Mouse (Mus musculus) Patski (cell line): ENCODE results near the gene Pigp. TPM values are rescaled to one million over a fixed set of nuclear protein-coding genes. Genes with fewer than 3 reads are reported as not detected.
"Not testable (repeated sequence)": the region's sequence is repeated elsewhere in the genome, so short reads cannot be mapped to it uniquely, and the experiment has no call there.

Source experiments
- ATAC-seq: fragments of 100-300 bp; one replicate; pipeline ENCODE4 v1.8.0; 2021
- CTCF ChIA-PET: fragments of 350-600 bp; sonication (Branson Sonifier 250); formaldehyde crosslinking; loops from one replicate; lab custom pipeline; 2022; ENCODE audit warnings: inconsistent platforms; lab: Charles Lee
- POLR2A ChIA-PET: fragments of 350-600 bp; sonication (Branson Sonifier 250); formaldehyde crosslinking; loops from one replicate; lab custom pipeline; 2022; ENCODE audit warnings: antibody characterized with exemption, inconsistent platforms; lab: Charles Lee
- DNase-seq: peaks from one replicate; pipeline ENCODE4 v3.0.0-alpha.2; 2011; ENCODE audit warnings: low read depth, low spot score
- H3K27me3 ChIP-seq: fragments of 371-371 bp; one replicate; pipeline ENCODE4 v1.5.1; 2021
- CTCF ChIP-seq: fragments of 100-300 bp; IDR thresholded peaks from one replicate; pipeline ENCODE4 v1.5.1; 2021
- in situ Hi-C: fragments of 300-500 bp; cut with MboI; formaldehyde crosslinking; loops from 3 replicates; pipeline ENCODE4 v1.11.1; 2018; ENCODE audit warnings: low pct_unique_long_range_greater_than_20kb, mixed read lengths
- polyA plus RNA-seq: library from polyadenylated mRNA; unstranded; gene quantifications from one replicate; pipeline ENCODE4 v1.2.3, GENCODE M21; 2021

The Pigp gene
- polyA plus RNA-seq, 1 experiment from 2014 or later, result 88.2 TPM

GRCm38 (mm10) chr16:94360578-94361350, 10.9 kb downstream of the Pigp start:
- no peak for TF ChIP-seq CTCF
- DNase-seq (no peak), ATAC-seq (no peak)
- no peaks in the 10 kb centered on the region for H3K27me3 ChIP-seq
- in situ Hi-C loops, result no loop called here
- POLR2A ChIA-PET, result no interaction called here
- CTCF ChIA-PET, result interaction anchor here (0.9 kb wide), 1 partner anchor 10 kb away, joined by 3 read pairs; no protein-coding TSS in a partner anchor

DNA sequence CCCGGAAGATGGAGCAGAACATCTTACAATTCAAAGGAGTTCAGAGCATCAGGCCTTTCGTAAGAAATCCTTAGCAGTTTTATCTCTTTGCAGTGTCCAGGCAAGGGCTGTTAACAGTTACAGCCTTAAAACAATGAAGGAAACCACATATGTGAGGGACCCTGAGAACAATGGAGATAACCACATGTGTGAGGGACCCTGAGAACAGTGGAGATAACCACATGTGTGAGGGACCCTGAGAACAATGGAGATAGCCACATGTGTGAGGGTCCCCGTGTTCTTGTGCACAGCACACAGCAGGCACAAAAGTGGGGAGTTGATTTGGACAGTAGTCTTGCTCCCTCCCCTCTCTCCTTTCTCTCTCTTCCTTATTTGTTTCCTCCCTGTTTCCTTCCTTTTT, 13.6 kb downstream of the Pigp start:
- ATAC-seq, result no peak
- DNase-seq, result no peak
- in situ Hi-C loops, result no loop called here
- ChIA-PET CTCF (no interaction called here), POLR2A (no interaction called here)
- TF ChIP-seq CTCF, result no peak
- no peaks in the 10 kb centered on the region for H3K27me3 ChIP-seq

- DNase-seq (no peak), ATAC-seq (no peak)
- ChIA-PET CTCF (no interaction called here), POLR2A (no interaction called here)
- in situ Hi-C loops, result no loop called here
- no peak for TF ChIP-seq CTCF
- H3K27me3 ChIP-seq, result no peaks in the 10 kb centered on the region
These were observed 14.7 kb downstream of the Pigp start for GRCm38 (mm10) chr16:94356776-94357494.

GRCm38 (mm10) chr16:94356046-94356445, 15.6 kb downstream of the Pigp start:
- POLR2A ChIA-PET, result no interaction called here
- no peaks in the 10 kb centered on the region for H3K27me3 ChIP-seq
- ATAC-seq, result no peak

DNA sequence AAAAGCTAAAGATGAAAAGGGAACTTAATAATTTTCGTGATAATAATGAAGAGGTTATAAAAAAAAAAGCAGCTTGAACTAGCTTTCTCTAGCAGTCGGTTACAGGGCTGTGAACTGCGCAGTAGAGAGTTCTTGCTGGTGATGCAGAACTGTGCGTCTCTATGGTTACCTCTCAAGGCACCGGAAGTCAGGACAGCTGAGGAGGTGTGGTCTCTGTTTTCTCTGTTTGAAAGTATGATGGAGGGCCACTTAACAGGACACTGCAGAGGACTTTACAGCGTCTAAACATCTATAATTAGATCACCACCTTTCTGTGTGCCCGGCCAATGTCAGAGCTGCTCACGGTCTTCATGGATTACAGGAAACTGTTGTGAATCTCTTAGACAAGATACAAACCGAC, 17.2 kb downstream of the Pigp start:
- ATAC-seq (no peak), DNase-seq (no peak)
- CTCF ChIA-PET, result interaction anchor here (0.6 to 1.6 kb wide), 3 partner anchors 11 to 36 kb away, joined by 3 to 5 read pairs (median 3); no protein-coding TSS in a partner anchor
- POLR2A ChIA-PET, result no interaction called here
- H3K27me3 ChIP-seq, result no peaks in the 10 kb centered on the region
- no peak for TF ChIP-seq CTCF
- in situ Hi-C loops, result no loop called here

More at GRCm38 (mm10) chr16:94356046-94356445, 15.6 kb downstream of the Pigp start:
- in situ Hi-C loops, result no loop called here
- no peak for TF ChIP-seq CTCF
- DNase-seq, result no peak
- CTCF ChIA-PET, result no interaction called here

- in situ Hi-C loops, result no loop called here
- H3K27me3 ChIP-seq, result no peaks in the 10 kb centered on the region
- CTCF ChIA-PET, result interaction anchor here (0.8 to 1.6 kb wide), 5 partner anchors 10 to 36 kb away, joined by 3 to 7 read pairs (median 3); partner anchors contain the start of gene Hlcs
- DNase-seq (no peak), ATAC-seq (peak; percentile 21)
- POLR2A ChIA-PET, result interaction anchor here (0.5 to 1.6 kb wide), 4 partner anchors 19 to 316 kb away, joined by 3 to 5 read pairs (median 4); partner anchors contain the start of gene Pigp
- no peak for TF ChIP-seq CTCF
These were observed 21.4 kb downstream of the Pigp start for GRCm38 (mm10) chr16:94350287-94350677.

DNA sequence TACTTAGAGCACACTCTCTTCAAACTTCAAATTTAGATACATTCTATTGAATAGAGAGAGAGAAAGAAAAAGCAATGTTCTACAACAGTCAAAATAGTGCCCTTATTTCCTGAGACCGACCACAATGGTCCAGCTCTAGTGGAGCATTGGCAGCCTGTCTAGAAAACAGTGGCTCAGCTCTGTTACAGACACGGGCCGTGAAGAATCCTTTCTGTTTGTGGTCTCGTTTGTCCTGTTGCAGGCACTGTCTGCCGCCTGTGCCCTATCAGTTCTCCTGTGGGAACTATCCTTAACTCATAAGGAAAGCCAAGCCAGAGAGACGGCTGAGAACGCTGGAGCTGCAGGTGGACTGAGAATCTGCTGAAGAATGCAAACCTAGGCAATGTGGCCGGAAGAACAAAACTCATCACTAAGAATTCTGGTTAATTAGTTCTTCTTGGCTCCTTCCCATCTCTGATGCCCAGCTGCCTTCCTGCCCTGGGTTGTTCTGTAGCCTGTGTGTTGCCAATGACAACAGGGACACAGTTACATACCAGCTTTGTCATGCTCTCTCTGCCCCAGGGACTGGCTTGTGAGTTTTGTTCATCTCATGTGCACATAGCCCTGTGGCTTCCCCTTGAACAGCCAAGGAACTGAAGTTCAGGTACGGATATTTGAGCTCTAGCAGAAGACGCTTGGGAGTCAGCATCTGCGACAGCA, 21.9 kb downstream of the Pigp start:
- ATAC-seq (peak; percentile 78), DNase-seq (no peak)
- no peak for TF ChIP-seq CTCF
- in situ Hi-C loops, result no loop called here
- CTCF ChIA-PET, result interaction anchor here (0.9 to 1.6 kb wide), 3 partner anchors 11 to 35 kb away, joined by 3 to 7 read pairs (median 4); partner anchors contain the start of gene Hlcs
- POLR2A ChIA-PET, result interaction anchor here (0.5 to 1.6 kb wide), 4 partner anchors 19 to 315 kb away, joined by 3 to 5 read pairs (median 4); partner anchors contain the start of gene Pigp
- H3K27me3 ChIP-seq, result no peaks in the 10 kb centered on the region

- ATAC-seq (no peak), DNase-seq (no peak)
- in situ Hi-C loops, result no loop called here
- TF ChIP-seq CTCF, result no peak
- H3K27me3 ChIP-seq, result no peaks in the 10 kb centered on the region
- ChIA-PET CTCF (interaction anchor here (1.5 kb wide), 1 partner anchor 34 kb away, joined by 7 read pairs; the partner anchor contains the start of gene Hlcs), POLR2A (interaction anchor here (0.6 to 1.6 kb wide), 2 partner anchors 23 to 234 kb away, joined by 3 to 5 read pairs; partner anchors contain the start of gene Pigp)
These were observed 22.9 kb downstream of the Pigp start for GRCm38 (mm10) chr16:94348779-94349178.

- ChIA-PET POLR2A (no interaction called here), CTCF (interaction anchor here (0.8 kb wide), 1 partner anchor 409 kb away, joined by 3 read pairs; no protein-coding TSS in a partner anchor)
- in situ Hi-C loops, result no loop called here
- no peak for TF ChIP-seq CTCF
- no peaks in the 10 kb centered on the region for H3K27me3 ChIP-seq
- ATAC-seq (no peak), DNase-seq (no peak)
These were observed 24.4 kb downstream of the Pigp start for GRCm38 (mm10) chr16:94347080-94347731.

DNA sequence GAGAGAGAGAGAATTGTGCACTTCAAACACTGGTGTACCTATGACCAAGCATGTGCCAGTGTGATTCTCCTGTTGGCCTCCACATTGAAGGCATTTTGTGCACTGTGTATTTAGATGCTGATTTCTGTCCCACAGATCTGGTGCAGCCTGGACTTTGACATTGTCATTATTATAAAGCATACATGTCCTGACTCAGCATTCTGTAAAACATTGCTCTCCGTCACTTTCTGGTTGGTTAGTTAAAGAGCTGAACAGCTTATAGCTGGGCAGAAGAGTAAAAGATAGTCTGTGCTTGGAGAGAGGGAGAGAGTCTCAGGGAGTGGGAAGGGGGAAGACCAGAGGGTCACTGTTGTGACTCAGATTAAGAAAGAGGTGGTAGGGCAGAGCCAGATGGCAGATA, 25.9 kb downstream of the Pigp start:
- ChIA-PET POLR2A (no interaction called here), CTCF (interaction anchor here (1.2 to 1.3 kb wide), 2 partner anchors 16 to 27 kb away, joined by 3 read pairs; no protein-coding TSS in a partner anchor)
- in situ Hi-C loops, result no loop called here
- no peaks in the 10 kb centered on the region for H3K27me3 ChIP-seq
- DNase-seq (no peak), ATAC-seq (no peak)
- TF ChIP-seq CTCF, result no peak

DNA sequence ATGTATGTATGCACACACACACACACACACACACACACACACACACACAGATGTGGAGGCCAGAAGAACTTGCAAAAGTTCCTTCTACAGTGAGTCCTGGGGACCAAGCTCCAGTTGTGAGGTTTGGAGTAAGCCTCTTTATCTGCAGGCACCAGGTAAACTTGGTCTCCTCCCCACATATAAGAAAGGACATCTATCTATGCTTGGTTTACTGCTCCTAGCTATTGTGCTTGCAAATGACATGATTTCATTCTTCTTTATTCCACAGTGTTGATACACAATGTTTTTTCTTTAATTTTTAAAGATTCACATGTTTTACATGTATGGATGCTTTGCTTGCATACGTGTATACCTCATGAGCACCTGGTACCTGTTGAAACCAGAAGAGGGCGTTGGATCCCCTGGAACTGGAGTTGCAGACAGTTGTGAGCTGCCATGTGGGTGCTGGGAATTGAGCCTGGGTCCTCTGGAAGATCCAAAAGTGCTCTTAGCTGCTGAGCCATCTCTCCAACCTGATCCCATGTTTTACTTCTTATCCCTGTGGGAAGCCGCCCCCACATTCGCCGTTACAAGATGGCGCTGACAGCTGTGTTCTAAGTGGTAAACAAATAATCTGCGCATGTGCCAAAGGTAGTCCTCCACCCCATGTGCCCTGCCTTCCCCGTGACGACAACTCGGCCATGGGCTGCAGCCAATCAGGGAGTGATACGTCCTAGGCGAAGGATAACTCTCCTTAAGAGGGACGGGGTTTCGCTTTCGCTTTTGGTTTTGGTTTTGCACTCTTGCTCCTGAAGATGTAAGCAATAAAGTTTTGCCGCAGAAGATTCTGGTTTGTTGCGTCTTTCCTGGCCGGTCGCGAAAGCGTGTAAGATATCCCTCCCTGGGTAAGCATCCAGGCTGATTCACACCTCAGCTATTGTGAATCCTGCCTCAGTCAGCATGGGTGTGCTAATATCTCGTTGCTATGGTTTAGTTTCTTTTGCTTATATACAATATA, 32.2 kb downstream of the Pigp start:
- CTCF ChIA-PET, result interaction anchor here (1.5 kb wide), 1 partner anchor 10 kb away, joined by 3 read pairs; no protein-coding TSS in a partner anchor
- H3K27me3 ChIP-seq, ATAC-seq, DNase-seq, in situ Hi-C loops, POLR2A ChIA-PET: not testable (repeated sequence)
